Mouse (Mus musculus) liver, embryonic 11.5 days (tissue): Measurements from ENCODE around the gene Popdc3. TPM values are rescaled to one million over a fixed set of nuclear protein-coding genes. Genes with fewer than 3 reads are reported as not detected.

ENCODE experiments used
- ATAC-seq: fragments of 200-750 bp; cut with Nextera tagmentation; replicated peaks from 2 replicates; pipeline ENCODE4 v1.8.0; 2017; ENCODE audit warnings: moderate number of reproducible peaks, mild to moderate bottlenecking, moderate TSS enrichment, moderate library complexity; ENCODE audit not compliant: low FRiP score
- DNase-seq: peaks from one replicate; pipeline ENCODE4 v3.0.0-alpha.2; 2017; ENCODE audit warnings: low spot score
- H3K27ac ChIP-seq: fragments of 300-500 bp; sonication (generic); 2 replicates; pipeline ENCODE4 v1.5.1; 2014; ENCODE audit warnings: mild to moderate bottlenecking, low read depth, low read length, control low read depth
- H3K27me3 ChIP-seq: fragments of 300-500 bp; sonication (generic); replicated peaks from 2 replicates; pipeline ENCODE4 v1.6.1; 2014; ENCODE audit warnings: low read length, mixed read lengths; ENCODE audit not compliant: control insufficient read depth, insufficient read depth
- H3K36me3 ChIP-seq: fragments of 300-500 bp; sonication (generic); 2 replicates; pipeline ENCODE4 v1.6.1; 2014; ENCODE audit warnings: mild to moderate bottlenecking, low read length, moderate library complexity, mixed read lengths; ENCODE audit not compliant: control insufficient read depth, insufficient read depth
- H3K4me1 ChIP-seq: fragments of 300-500 bp; sonication (generic); replicated peaks from 2 replicates; pipeline ENCODE4 v1.6.1; 2014; ENCODE audit warnings: low read length, mixed read lengths; ENCODE audit not compliant: control insufficient read depth, insufficient read depth
- H3K4me2 ChIP-seq: fragments of 300-500 bp; sonication (generic); 2 replicates; pipeline ENCODE4 v1.6.1; 2014; ENCODE audit warnings: mild to moderate bottlenecking, control low read depth, moderate library complexity
- H3K4me3 ChIP-seq: fragments of 300-500 bp; sonication (generic); 2 replicates; pipeline ENCODE4 v1.5.1; 2014; ENCODE audit warnings: low read depth, low read length, control low read depth
- H3K9ac ChIP-seq: fragments of 300-500 bp; sonication (generic); 2 replicates; pipeline ENCODE4 v1.6.1; 2014; ENCODE audit warnings: low read depth, low read length, control low read depth
- H3K9me3 ChIP-seq: fragments of 300-500 bp; sonication (generic); 2 replicates; pipeline ENCODE4 v1.6.1; 2016; ENCODE audit warnings: low read length, inconsistent platforms, mixed read lengths; ENCODE audit not compliant: control insufficient read depth
- WGBS: fragments of 180-500 bp; shearing (Covaris S2); extraction: QIAGEN DNeasy Blood & Tissue Kit; methylation state at CpG from one replicate; pipeline ENCODE4 v1.1.7; 2014; 5-methylcytosine and 5-hydroxymethylcytosine counted together
- polyA plus RNA-seq: library from polyadenylated mRNA; unstranded; fragments of >200 nt; fragmentation: Nextera tagmentation; extraction: Ambion mirVana; gene quantifications from 2 replicates; pipeline ENCODE4 v1.2.1, GENCODE M21; 2014

Popdc3 gene
- polyA plus RNA-seq, 1 experiment from 2014 or later = 0.34 TPM

GRCm38 (mm10) chr10:45305173-45305572 lies 127.3 kb downstream of the Popdc3 start:
- ATAC-seq (no peak), DNase-seq (no peak)
- Histone ChIP-seq H3K4me1 (no peaks in the 10 kb centered on the region), H3K9me3 (no peaks in the 10 kb centered on the region), H3K27ac (no peak overlapping the region), H3K9ac (no peak overlapping the region), H3K4me3 (no peak overlapping the region), H3K36me3 (no peaks in the 10 kb centered on the region), H3K27me3 (no peaks in the 10 kb centered on the region), H3K4me2 (no peak overlapping the region)
- 87% methylated on average over 5 of the region's 5 CpGs for WGBS

GRCm38 (mm10) chr10:45311129-45311528 lies 133.2 kb downstream of the Popdc3 start:
- DNase-seq = no peak
- Histone ChIP-seq H3K4me3 (no peak overlapping the region), H3K27me3 (no peaks in the 10 kb centered on the region), H3K4me1 (no peaks in the 10 kb centered on the region), H3K9ac (no peak overlapping the region), H3K4me2 (no peak overlapping the region), H3K27ac (no peak overlapping the region), H3K9me3 (no peaks in the 10 kb centered on the region), H3K36me3 (no peaks in the 10 kb centered on the region)
- 68% methylated on average over 5 of the region's 5 CpGs for WGBS
- no peak for ATAC-seq

- Histone ChIP-seq H3K4me1 (no peaks in the 10 kb centered on the region), H3K4me2 (no peak overlapping the region), H3K4me3 (no peak overlapping the region), H3K9me3 (no peaks in the 10 kb centered on the region), H3K36me3 (peaks cover 3% of the 10 kb centered on the region; the same call in 1 of the 2 replicates), H3K27me3 (no peaks in the 10 kb centered on the region), H3K27ac (no peak overlapping the region), H3K9ac (no peak overlapping the region)
- WGBS = 69% methylated on average over 7 of the region's 7 CpGs
- ATAC-seq (no peak), DNase-seq (no peak)
Observed at GRCm38 (mm10) chr10:45311624-45312023, 133.7 kb downstream of the Popdc3 start.

GRCm38 (mm10) chr10:45314865-45315264 lies 137.0 kb downstream of the Popdc3 start:
- 93% methylated on average over 16 of the region's 16 CpGs for WGBS
- H3K27ac ChIP-seq = no peak overlapping the region
- H3K36me3 ChIP-seq = peaks cover 3% of the 10 kb centered on the region; the same call in 1 of the 2 replicates
- no peak overlapping the region for H3K4me2 ChIP-seq
- no peak overlapping the region for H3K9ac ChIP-seq
- no peaks in the 10 kb centered on the region for H3K27me3 ChIP-seq
- H3K4me3 ChIP-seq = no peak overlapping the region
- ATAC-seq (no peak), DNase-seq (no peak)
- H3K9me3 ChIP-seq = 0 out of 2 replicates have a peak, but pooled peaks cover 2% of the 10 kb centered on the region
- H3K4me1 ChIP-seq = no peaks in the 10 kb centered on the region

- DNase-seq = no peak
- Histone ChIP-seq H3K4me3 (no peak overlapping the region), H3K9me3 (0 out of 2 replicates have a peak, but pooled peaks cover 2% of the 10 kb centered on the region), H3K4me1 (no peaks in the 10 kb centered on the region), H3K36me3 (peaks cover 3% of the 10 kb centered on the region; the same call in 1 of the 2 replicates), H3K27me3 (no peaks in the 10 kb centered on the region), H3K4me2 (no peak overlapping the region), H3K9ac (no peak overlapping the region), H3K27ac (no peak overlapping the region)
- no peak for ATAC-seq
- 80% methylated on average over 5 of the region's 5 CpGs for WGBS
Observed at GRCm38 (mm10) chr10:45318922-45319321, 141.0 kb downstream of the Popdc3 start.

- H3K36me3 ChIP-seq = peaks cover 3% of the 10 kb centered on the region; the same call in 1 of the 2 replicates
- H3K27me3 ChIP-seq = no peaks in the 10 kb centered on the region
- H3K4me3 ChIP-seq = no peak overlapping the region
- ATAC-seq = no peak
- no peaks in the 10 kb centered on the region for H3K4me1 ChIP-seq
- no peak overlapping the region for H3K9ac ChIP-seq
- H3K27ac ChIP-seq = no peak overlapping the region
- WGBS = 83% methylated on average over 3 of the region's 3 CpGs
- 0 out of 2 replicates have a peak, but pooled peaks cover 2% of the 10 kb centered on the region for H3K9me3 ChIP-seq
- H3K4me2 ChIP-seq = no peak overlapping the region
- DNase-seq = no peak
Observed at GRCm38 (mm10) chr10:45320296-45320695, 142.4 kb downstream of the Popdc3 start.

GRCm38 (mm10) chr10:45324159-45324558 lies 146.3 kb downstream of the Popdc3 start:
- H3K27ac ChIP-seq = no peak overlapping the region
- no peak overlapping the region for H3K4me3 ChIP-seq
- 59% methylated on average over 1 of the region's 1 CpGs for WGBS
- H3K9me3 ChIP-seq = no peaks in the 10 kb centered on the region
- H3K27me3 ChIP-seq = no peaks in the 10 kb centered on the region
- H3K9ac ChIP-seq = no peak overlapping the region
- no peak for ATAC-seq
- H3K4me1 ChIP-seq = no peaks in the 10 kb centered on the region
- no peak overlapping the region for H3K4me2 ChIP-seq
- DNase-seq = no peak
- H3K36me3 ChIP-seq = no peaks in the 10 kb centered on the region

- Histone ChIP-seq H3K9ac (no peak overlapping the region), H3K9me3 (no peaks in the 10 kb centered on the region), H3K4me2 (no peak overlapping the region), H3K36me3 (no peaks in the 10 kb centered on the region), H3K4me3 (no peak overlapping the region), H3K27ac (no peak overlapping the region), H3K27me3 (no peaks in the 10 kb centered on the region), H3K4me1 (no peaks in the 10 kb centered on the region)
- no peak for ATAC-seq
- WGBS = 75% methylated on average over 7 of the region's 7 CpGs
- DNase-seq = no peak
Observed at GRCm38 (mm10) chr10:45328196-45329000, 150.5 kb downstream of the Popdc3 start.

GRCm38 (mm10) chr10:45334925-45335324 lies 157.0 kb downstream of the Popdc3 start:
- DNase-seq = no peak
- Histone ChIP-seq H3K4me3 (peak overlapping the region; percentile 62), H3K4me1 (no peaks in the 10 kb centered on the region), H3K4me2 (peak overlapping the region; percentile 81), H3K27ac (no peak overlapping the region), H3K36me3 (no peaks in the 10 kb centered on the region), H3K27me3 (peaks cover 34% of the 10 kb centered on the region), H3K9me3 (no peaks in the 10 kb centered on the region), H3K9ac (no peak overlapping the region)
- no peak for ATAC-seq
- WGBS = 35% methylated on average over 7 of the region's 7 CpGs
